Mouse (Mus musculus) ovary, adult 2 months (tissue): ENCODE data around the gene Lce1e. TPM values are rescaled to one million over a fixed set of nuclear protein-coding genes. Genes with fewer than 3 reads are reported as not detected.

Experiments used
- polyA plus RNA-seq: library from polyadenylated mRNA; depleted of rRNA; stranded (reverse); fragments of >200 nt; gene quantifications from 2 replicates; pipeline ENCODE4 v1.2.3, GENCODE M21; 2012; rRNA removed

The Lce1e gene
- not detected in 2 replicates for polyA plus RNA-seq

DNA sequence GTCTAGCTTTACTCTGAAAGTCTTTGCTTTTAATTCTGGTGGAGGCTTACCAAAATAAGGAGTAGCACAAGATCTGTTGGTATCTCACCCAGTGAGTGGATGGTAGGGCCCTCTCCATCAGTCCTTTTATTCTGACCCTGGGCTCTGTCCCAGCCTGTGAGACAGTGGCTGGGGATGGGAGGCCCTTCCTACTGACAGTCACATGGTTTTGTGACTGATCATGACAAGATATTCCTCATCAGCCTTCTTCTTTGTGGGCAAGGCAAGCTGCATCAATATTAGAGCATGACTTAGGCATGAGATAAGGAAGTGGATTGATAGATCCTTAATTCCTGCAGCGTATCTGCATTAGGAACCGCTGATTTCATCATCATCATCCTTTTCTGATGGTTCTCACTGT, at the start of gene Lce1e:
Lce1e (minus strand) TSS at position 101 of the 400 bp plus-strand sequence.

DNA sequence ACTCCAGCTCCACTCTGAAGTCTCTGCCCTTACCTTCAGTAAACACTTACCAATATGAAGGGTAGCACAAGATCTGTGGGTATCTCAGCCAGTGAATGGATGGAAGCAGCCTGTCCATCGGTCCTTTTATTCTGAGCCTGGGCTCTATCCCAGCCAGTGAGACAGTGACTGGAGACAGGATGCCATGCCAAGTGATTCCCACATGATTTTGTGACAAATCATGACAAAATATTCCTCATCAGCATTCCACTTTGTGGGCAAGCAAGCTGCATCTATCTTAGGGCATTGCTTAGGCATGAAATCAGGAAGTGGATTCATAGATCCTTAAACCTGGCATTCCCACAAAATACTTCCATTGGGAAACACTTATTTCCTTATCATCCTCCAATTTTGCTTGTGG, 43.4 kb upstream of the Lce1e start, which contains the start of gene Lce1g:
Lce1g (minus strand) TSS at position 101 of the 400 bp plus-strand sequence.

DNA sequence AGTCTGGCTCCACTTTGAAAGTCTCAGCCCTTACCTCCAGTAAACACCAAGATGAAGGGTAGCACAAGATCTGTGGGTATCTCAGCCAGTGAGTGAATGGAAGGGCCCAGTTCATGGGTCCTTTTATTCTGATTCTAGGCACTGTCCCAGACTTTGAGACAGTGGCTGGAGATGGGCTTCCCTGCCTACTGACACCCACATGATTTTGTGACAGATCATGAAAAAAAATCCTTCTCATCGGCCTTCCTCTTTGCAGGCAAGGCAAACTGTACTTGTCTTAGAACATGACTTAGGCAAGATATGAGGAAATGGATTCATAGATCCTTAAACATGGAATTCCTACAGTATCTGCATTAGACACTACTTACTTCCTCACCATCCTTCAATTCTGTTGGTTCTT, 30.1 kb upstream of the Lce1e start, which contains the start of gene Gm38119:
Gm38119 (minus strand) TSS at position 101 of the 400 bp plus-strand sequence.

DNA sequence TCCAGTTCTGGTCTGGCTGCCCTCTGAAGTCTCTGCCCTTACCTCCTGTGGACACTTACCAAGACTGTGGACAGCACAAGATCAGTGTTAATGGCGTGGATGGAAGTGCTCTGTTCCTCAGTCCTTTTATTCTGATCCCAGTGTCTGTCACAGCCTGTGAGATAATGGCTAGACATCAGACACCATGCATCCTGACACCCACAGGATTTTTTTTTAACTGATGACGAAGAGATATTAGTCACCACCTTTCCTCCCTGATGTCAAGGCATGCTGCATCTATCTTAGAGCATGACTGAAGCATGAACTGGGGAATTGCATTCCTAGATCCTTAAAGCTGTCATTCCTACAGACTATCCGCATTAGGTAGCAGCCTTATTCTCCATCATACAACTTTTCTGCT, 11.4 kb upstream of the Lce1e start, which contains the start of gene Lce1f:
Lce1f (minus strand) TSS at position 101 of the 400 bp plus-strand sequence.

DNA sequence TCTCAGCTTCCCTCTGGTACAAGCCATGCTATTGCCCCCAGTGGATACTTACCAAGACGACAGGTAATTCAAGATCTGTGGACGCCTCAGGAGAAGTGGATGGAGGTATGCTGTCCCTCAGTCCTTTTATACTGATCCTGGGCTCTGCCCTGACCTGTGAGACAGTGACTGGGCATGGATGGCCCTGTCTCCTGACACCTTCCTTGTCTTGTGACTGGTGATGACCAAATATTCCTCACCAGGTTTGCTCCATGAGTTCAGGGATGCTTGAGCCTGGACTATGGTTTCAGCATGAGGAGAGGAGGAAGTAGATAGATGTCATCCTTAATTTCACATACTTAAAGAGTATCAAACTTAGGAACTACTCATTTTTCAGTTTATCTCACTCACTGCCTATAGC, 21.8 kb downstream of the Lce1e start, which contains the start of gene Lce1d:
Lce1d (minus strand) TSS at position 101 of the 400 bp plus-strand sequence.

DNA sequence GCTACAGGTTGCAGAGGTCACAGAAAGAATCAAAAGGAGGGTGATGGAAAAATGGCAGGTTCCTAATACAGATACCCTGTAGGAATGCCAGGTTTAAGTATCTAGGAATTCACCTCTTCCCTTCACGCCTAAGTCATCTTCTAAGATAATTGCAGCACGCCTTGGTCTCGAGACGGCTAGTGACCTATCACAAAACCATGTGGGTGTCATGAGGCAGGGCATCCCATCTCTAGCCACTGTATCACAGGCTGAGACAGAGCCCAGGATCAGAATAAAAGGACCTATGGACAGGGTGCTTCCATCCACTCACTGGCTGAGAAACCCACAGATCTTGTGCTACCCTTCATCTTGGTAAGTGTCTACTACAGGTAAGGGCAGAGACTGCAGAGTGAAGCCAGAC, 29.9 kb downstream of the Lce1e start, which contains the start of gene Lce1c:
Lce1c (plus strand) TSS at position 301 of the 400 bp plus-strand sequence.

DNA sequence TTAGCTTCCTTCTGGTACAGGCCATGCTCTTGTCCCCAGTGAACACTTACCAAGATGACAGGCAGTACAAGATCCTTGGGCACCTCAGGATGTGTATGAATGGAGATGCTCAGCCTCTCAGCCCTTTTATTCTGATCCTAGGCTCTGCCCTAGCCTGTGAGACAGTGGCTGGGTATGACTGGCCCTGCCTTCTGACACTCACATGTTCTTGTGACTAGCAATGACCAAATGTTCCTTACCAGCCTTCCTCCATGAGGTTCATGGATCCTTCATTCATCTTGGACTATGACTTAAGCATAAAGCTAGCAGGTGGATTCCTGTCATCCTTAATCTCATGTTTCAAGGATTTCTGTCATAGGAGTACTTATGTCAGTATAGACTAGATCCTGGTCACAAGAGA, 38.7 kb downstream of the Lce1e start, which contains the start of gene Lce1a2:
Lce1a2 (minus strand) TSS at position 101 of the 400 bp plus-strand sequence.

Other genes starting within 250 kb of the Lce1e start
- 1.1 and 13.1 TPM in 2 replicates for gene Sprr1a, start 223.2 kb downstream of the Lce1e start, polyA plus RNA-seq
- gene Sprr4, start 208.6 kb downstream of the Lce1e start, polyA plus RNA-seq = not detected in 2 replicates
- gene 2310046K23Rik, start 174.6 kb downstream of the Lce1e start, polyA plus RNA-seq = not detected in 2 replicates
- not detected in 2 replicates for gene Ivl, start 135.3 kb downstream of the Lce1e start, polyA plus RNA-seq
- gene Smcp, start 120.1 kb downstream of the Lce1e start, polyA plus RNA-seq = not detected in 2 replicates
- not detected in 2 replicates for gene 2210017I01Rik, start 101.6 kb downstream of the Lce1e start, polyA plus RNA-seq
- not detected in 2 replicates for gene Lce6a, start 87.4 kb downstream of the Lce1e start, polyA plus RNA-seq
- gene Lce1a1, start 60.8 kb downstream of the Lce1e start, polyA plus RNA-seq = not detected in 2 replicates
- 0.26 TPM in 1 of 2 replicates, not detected in the other for gene Lce1b, start 52.1 kb downstream of the Lce1e start, polyA plus RNA-seq
- gene Lce1a2, start 38.8 kb downstream of the Lce1e start, polyA plus RNA-seq = not detected in 2 replicates
- not detected in 2 replicates for gene Lce1c, start 29.8 kb downstream of the Lce1e start, polyA plus RNA-seq
- not detected in 2 replicates for gene Lce1d, start 21.9 kb downstream of the Lce1e start, polyA plus RNA-seq
- 0.22 TPM in 1 of 2 replicates, not detected in the other for gene Lce1f, start 11.3 kb upstream of the Lce1e start, polyA plus RNA-seq
- gene Gm38119, start 30.0 kb upstream of the Lce1e start, polyA plus RNA-seq = not detected in 2 replicates
- not detected in 2 replicates for gene Lce1g, start 43.3 kb upstream of the Lce1e start, polyA plus RNA-seq
- not detected in 2 replicates for gene Lce1h, start 56.0 kb upstream of the Lce1e start, polyA plus RNA-seq
- gene Lce1i, start 69.8 kb upstream of the Lce1e start, polyA plus RNA-seq = not detected in 2 replicates
- 0.60 TPM in 1 of 2 replicates, not detected in the other for gene Lce1j, start 81.4 kb upstream of the Lce1e start, polyA plus RNA-seq
- gene Lce1k, start 98.8 kb upstream of the Lce1e start, polyA plus RNA-seq = not detected in 2 replicates
- gene Kprp, start 118.2 kb upstream of the Lce1e start, polyA plus RNA-seq = not detected in 2 replicates
- gene Lce1l, start 142.2 kb upstream of the Lce1e start, polyA plus RNA-seq = not detected in 2 replicates
- not detected in 2 replicates for gene 2310050C09Rik, start 161.1 kb upstream of the Lce1e start, polyA plus RNA-seq
- not detected in 2 replicates for gene Lce3a, start 217.2 kb upstream of the Lce1e start, polyA plus RNA-seq
- not detected in 2 replicates for gene Lce3b, start 223.9 kb upstream of the Lce1e start, polyA plus RNA-seq
- not detected in 2 replicates for gene Lce3c, start 235.4 kb upstream of the Lce1e start, polyA plus RNA-seq
- gene Lce3d, start 248.3 kb upstream of the Lce1e start, polyA plus RNA-seq = not detected in 2 replicates